Mouse (Mus musculus) CD4-positive, CD25-positive, alpha-beta regulatory T cell, adult 2 months (primary cell): Measurements from ENCODE around the gene Gtf2h1.
"Not testable (repeated sequence)": the region's sequence is repeated elsewhere in the genome, so short reads cannot be mapped to it uniquely, and the experiment has no call there.

Experiments
- DNase-seq: peaks from one replicate; pipeline ENCODE4 v3.0.0-alpha.2; 2012; ENCODE audit warnings: low read depth, low spot score

The Gtf2h1 gene

DNA sequence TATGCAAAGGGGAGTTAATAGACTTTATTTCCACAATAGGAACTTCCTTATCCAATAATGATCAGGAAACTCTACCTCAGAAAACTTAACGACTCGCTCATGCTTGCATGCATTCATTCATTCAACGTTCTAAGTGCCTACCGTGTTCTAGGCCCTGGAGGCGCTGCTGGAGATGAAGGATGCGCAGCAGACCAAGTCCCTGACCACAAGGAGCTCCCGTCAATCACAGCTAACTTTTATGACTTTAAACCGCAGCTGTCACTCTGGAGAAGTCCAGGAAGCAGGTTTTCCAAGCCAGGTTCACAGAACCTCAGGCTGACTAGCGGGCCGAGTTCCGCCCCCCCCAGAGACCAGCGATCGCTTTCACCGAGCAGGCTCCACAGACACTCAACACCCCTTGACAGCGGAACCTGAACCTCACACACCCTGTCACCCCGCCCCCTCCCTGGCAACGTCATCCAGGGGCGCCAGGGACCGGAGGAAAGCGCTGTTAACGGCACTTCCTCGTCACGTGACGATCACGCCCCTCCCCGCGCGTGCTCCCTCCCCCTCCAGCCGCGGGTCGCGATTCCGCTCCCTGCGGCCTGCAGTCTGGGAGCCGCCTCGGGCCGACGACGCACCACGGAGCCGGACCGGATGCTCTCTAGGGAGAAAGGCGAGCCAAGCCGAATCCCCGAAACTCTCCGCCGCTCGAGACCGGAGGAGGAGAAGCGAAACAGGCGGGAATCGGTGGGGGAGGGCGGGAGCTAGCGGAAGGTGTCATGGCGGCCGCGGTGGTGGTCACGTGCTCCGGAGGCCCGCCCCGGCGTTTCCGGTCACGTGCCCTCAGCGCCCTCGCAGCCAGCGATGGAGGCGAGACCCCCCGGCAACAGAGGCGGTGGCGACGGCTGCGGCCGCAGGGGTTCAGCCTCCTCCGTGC, at the start of gene Gtf2h1, which contains the start of gene Hps5:
Gene Gtf2h1 (plus strand): TSS at position 817 of the 919 bp plus-strand sequence.
Gene Hps5 (minus strand): TSS at position 778 of the 919 bp plus-strand sequence.
- peak; percentile 99 for DNase-seq

DNA sequence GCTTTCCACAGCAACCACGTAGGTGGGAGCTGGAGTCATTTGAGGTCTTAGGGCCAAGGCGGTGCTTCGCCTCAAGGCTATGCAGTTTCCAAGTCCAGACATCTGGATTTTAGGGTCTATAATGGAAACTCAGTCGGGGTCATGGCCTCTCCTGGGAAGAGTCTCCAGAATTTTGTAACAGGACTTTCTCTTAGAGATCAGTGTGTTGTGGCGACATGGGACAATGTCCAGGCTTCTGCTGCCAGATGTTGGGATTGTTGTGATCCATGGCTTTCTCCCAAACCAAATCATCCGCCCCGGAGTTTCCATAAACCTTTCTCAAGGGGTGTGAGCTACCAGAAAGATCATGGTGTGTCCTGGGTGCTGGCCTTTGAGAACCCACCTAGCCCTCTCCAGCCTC, 49.5 kb upstream of the Gtf2h1 start:
- no peak for DNase-seq

DNA sequence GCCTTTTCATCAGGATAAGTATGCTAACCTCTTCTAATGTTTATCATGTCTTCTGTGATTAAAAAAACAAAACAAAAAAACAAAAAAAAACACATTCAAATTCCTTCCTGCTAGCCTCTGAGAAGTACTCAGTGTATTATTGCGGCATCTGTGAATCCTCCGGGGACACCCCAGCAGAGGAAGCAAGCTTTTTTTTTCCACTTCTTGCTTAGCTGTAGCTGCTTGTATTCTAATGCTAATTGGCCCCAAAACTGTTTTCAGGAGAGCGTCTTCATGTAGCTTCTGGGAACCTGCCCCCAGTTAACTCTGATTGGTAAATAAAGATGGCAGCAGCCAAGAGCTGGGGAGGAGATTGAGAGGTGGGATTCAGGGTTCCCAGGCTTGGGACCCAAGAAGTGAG, 47.4 kb upstream of the Gtf2h1 start:
- DNase-seq = no peak

DNA sequence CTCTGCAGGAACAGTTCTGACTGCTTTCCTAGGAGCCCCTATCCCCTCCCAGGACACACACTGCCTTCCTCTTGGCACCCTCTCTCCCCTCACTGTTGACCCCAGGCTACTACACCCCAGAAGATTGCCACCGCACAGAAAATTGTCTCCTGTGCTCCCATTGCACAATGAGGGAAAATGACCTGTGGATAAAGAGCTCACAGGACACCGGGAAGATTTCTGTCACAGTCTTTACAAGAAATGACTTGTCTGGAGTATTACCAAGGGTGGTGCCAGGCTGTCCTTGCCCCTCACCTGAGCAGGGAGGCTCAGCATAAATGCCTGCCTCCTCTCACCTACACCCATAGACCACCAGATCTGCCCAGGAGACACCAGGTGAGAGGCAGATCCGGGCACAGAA, 44.4 kb upstream of the Gtf2h1 start, which contains the start of gene Saa2:
Gene Saa2 (plus strand): TSS at position 301 of the 400 bp plus-strand sequence.
- DNase-seq = no peak

DNA sequence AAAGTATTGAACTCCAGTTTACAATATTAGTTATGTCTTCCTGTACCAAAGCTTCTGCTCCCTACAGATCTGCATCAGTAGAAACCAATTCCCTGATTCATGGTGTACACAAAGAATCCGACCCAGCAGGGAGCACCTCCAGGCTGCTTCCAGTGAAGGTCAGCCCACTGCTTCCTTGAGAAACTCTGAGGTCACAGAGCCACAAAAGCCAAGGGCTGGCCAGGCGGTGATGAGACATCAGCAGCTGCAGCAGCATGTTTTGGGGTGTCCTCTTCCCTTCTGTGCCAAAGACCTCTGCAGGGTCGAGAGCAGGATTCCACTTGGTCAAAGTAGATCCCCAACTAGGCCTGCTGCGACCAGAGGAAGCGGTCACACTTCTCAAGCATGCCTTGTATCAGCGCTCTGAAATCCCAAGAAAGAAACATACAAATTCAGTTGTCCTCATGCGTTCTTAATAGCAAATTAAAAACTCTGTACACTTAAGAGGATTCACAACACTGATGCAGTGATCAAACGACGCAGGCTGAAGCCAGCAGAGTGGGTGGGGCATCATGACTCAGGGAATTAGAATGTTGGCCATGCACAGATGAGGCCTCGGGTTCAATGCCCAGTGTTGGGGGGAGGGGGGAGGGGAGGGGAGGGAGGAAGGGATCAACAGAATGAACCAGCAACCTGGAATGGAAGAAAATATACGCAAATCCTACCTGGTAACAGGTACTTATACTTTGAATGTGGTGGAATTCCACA, 34.7 kb upstream of the Gtf2h1 start:
- no peak for DNase-seq

DNA sequence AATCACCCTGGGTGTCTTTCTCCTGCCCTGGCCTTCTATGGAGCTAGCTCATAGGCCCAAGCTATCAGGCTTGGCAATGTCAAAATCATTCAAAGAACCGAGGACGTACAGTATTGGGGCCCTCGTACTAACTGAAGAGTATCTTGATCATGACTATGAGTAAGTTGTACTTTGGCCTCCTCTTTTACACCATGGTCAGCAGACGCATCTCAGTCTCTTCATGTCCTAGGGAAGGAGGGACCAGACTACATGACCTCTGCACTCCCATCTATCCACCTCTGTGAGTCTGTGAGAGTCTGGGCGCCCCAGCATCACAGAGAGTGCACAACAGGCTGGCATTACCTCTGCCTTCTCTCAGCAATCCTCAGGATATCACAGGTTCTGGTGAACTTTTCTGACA, 33.3 kb upstream of the Gtf2h1 start:
- DNase-seq = no peak

DNA sequence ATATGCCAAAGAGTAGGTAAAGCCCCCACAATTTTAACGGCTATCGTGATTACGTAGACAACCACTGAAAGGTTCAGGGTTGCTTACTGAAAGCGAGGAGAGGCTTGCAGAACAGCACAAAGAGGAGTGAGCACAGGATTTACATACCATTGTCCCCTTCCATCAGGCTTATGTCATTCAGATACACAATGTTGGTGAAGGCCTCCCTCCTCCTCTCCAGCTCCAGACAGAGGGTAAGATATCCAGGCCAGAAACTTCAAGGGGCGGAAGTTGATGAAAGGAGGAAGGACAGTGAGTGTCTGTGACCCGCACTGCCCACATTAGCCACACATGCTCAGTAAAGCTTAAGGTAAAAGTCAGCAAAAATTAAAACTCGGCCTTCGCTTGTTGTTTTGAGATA, 31.2 kb upstream of the Gtf2h1 start:
- no peak for DNase-seq

DNA sequence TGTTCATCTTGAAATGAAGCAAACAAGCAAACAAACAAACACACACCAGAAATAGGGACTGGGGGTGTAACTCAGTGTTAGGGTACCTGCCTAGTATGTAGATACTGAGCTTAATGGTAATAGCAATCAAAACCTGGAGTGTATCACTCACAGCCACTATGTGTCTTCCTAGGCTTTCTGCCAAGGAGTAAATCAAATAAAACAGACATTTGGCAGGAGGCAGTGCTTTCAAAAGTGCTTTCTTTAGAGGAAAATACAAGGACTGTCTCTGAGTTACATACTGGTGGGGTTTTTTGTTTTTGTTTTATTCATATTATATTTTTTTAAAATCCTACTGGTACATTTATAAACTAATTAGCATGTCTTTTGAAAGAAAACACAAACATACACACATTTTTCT, 28.5 kb upstream of the Gtf2h1 start:
- no peak for DNase-seq

DNA sequence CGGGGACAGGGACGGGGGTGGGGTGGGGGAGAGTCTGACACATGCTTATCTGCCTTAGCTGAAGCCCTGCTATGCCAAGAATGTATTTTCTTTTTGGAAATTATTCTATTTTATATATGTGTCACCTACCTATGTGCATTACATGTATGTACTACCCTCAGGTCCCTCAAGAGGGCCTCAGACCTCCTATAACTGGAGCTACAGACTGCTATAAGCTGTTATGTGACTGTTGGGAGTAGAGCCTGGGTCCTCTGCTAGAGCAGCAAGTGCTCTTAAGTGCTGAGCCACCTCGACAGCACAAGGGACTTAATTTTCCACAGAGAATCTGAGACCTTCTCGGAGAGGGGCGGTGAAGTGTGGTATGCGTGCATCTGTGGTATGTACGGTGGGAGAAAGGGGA, 27.5 kb upstream of the Gtf2h1 start:
- no peak for DNase-seq

DNA sequence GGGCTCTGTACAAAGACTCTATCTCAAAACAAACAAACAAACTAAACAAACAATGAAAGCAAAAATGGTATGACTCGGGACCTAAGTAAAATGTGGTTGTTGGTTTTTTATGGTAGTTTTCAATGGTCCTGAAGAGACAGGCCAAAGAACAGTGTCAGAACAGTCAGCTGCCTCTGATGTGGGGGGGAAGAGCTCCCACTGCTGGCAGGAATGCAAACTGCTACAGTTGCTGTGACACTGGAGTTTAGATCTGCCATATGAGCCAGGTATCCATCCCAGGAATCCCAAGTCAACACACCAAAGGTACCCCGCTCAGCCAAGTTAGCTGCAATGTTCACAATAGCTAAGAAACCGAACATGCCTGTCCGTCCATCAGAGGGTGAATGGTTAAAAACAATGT, 25.2 kb upstream of the Gtf2h1 start:
- peak; percentile 73 for DNase-seq

DNA sequence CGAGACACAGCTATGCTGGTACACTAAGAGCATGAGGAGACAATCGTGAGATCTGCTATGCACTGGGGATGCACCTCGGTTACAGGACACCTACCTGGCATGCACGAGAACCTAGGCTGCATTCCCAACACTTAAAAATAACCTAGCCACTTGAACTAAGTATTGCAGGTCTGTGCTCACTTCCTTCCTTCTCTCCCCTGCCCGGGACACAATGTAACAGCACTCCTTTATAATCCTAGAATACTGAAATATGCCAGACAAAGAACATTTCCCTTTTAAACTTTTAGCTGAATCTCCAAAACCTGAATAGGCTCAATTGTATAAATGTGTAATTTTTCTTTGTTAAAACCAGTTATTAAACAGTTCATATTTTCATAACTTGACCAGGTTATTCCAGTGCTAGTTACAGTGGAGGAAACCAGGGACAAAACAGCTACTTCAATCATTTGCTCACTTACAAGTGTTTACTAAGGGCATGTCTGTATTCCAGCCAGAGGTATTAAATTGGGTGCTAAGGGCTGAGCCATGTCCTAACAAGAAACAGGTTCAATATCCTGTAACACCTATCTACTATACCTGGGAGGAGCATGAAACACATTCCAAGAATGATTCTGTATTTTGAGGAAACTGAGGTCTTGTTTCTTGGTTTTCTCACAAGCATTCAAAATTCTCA, 6.6 kb upstream of the Gtf2h1 start:
- no peak for DNase-seq

DNA sequence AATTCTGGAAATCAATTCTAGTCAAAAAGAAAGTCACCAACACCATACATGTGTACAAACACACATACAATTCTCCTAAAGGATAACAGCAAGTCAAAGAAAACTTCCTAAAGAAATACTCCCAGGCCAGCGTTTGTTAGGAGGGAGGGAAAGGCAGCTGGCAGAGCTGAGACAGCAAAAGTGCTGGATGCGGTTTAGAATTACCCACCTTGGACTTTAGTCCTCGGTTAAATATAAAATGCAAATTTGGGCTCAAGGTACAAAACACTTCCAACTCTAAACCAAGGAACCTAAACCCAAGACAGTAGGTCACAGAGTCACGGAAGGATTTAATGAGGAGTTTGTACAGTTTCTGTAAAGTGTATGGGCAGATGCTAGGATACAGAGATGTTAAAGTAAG, 2.0 kb upstream of the Gtf2h1 start:
- DNase-seq = no peak

DNA sequence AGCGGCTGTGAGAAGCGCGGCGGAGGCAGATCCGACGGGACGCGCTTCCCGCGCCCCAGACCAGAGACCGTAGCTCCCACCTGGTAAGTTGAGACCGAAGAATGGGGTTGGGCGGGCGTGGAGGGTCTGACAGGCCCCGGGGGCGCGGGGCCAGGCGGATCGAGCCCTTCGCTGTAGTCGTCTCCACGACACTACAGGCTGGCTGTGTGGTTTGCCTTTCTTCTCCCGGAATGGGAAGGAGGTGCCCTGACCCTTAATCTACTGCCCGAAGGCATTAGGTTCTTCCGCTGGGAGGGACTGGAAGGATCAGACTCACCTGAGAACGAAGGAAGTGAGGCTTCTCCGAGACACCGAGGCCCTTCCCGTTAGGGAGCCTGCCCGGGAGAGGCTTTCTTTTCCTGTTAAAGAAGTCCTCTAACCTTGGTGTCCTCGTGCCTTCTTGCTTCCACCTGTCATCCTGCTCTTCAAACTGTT, 340 bp downstream of the Gtf2h1 start:
- no peak for DNase-seq

DNA sequence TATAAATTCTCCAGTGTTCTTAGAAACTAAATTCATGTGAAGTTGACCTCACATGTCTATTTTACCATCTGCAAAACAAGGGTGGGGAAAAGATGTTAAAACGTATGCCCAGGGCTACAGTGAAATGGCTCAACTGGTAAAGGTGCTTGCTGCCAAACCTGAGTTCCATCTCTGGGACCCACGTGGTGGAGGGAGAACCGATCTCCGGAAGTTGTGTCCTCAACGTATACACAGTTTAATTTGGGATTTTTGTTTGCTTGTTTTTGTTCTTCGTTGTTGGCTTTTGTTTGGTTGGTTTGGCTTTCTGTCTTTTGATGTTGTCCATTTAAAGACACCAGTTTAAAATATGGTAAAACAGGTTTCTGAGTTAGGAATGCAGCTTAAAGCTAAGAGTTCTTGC, 876 bp downstream of the Gtf2h1 start:
- no peak for DNase-seq

DNA sequence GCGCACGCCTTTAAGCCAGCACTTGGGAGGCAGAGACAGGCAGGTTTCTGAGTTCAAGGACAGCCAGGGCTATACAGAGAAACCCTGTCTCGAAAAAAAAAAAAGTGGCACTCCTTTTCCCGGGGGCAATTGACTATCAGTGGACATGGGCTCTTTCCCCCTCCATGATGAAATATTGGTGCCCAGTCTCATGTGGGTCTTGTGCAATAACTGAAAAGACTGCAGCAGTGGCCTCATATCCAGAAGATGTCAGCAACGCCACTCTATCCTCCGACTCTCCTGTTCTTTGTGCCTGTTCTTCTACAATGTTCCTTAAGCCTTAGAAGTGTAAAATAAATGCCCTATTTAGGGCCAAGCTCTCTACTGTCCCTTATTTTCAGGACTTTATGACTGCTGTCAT, 14.4 kb downstream of the Gtf2h1 start:
- no peak for DNase-seq

DNA sequence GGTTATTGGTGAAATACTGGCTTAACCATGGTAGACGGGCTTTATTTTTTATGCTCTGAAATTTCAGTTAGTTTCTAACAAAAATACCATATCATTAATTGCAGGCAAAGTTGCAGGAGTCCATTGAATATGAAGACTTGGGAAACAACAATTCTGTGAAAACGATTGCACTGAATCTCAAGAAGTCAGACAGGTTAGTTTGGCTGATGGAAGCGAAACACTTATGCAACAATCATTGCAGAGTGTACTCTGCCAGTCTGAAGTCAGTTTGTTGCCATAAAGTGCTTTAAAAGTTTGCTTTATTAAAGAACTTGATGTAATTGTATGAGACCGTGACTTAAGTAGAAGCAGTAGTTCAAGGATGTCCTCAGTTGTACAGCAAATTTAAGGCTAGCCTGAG, 18.1 kb downstream of the Gtf2h1 start:
- no peak for DNase-seq

DNA sequence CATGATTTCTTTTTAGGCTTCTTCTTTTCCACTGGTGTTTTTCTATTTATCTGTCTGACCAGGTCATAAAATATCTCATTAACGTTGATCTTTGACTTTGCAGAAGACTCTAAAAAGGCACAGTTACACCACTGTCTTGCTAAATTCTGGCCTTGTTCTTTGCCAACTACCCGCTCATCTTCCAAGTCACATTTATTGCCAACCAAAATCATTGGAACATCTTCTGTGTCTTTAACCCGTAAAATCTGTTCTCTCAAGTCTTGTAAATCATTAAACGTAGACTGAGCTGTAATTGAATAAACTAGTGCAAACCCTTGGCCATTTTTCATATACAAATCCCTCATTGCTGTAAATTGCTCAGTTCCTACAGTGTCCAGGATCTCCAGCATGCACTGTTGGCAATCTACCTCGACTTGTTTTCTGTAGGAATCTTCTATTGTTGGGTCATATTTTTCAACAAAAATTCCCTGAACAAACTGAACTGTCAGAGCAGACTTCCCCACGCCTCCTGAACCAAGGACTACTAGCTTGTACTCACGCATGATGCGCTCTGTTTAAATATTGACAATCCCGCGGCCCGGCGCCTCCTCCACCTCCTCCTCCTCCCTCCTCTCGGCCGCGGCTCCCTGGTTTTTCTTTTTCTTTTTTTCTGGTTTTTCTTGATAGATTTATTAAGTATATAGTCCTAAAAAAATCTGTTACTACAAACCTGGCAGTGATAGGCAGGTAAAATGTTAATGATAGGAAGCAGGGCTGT, 25.2 kb downstream of the Gtf2h1 start:
- not testable (repeated sequence) for DNase-seq

DNA sequence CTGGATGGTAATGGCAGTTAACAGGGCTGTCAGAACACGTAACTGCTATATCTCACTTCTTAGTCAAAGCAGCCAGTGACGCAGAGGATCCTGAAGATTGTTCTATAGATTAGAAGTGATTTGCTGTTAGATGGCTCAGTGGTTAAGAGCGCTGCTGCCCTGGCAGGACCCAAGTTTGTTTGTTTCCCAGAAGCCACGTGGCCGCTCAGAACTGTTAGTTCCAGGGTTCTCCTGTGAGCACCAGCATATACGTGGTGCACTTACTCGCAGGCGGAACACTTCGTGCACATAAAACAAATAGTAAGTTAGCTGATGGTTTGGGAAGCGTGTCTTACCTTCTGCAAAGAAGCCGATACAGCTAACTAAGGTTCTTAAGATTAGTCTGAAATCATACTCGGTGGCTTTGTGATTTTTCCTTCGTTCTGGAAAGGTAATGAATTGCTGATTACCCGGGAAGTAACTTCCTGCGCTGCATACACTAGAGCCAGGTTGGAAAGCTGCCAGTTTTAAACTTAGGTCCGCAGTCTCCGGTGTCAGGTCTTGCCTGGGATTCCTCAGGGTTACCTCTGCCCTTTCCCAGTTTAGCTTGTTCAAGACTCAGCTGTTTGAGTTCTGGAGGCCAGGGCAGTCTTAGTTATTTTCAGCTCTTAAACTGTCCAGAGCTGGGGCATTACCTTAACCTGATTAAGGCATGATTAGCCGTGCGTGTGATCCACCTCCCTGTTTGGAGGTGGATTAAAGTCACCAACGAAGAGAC, 31.3 kb downstream of the Gtf2h1 start:
- no peak for DNase-seq

DNA sequence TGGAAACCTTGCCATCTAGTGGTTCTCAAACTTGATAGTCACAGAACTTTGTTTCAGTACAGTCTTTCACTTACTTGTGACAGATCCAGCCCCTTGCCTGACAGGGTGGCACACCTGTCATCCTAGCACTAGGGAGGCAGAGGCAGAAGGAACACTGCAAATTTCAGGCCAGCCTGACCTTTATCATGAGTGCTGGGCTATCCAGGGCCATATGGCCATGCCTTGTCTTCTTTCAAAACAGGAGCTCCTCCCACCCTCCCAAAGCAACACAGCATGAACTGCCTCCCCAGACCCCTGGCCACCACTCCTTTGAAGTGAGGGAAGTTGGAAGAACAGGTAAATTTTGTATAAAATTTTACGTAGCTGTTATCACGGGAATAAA, 31.9 kb downstream of the Gtf2h1 start:
- no peak for DNase-seq

DNA sequence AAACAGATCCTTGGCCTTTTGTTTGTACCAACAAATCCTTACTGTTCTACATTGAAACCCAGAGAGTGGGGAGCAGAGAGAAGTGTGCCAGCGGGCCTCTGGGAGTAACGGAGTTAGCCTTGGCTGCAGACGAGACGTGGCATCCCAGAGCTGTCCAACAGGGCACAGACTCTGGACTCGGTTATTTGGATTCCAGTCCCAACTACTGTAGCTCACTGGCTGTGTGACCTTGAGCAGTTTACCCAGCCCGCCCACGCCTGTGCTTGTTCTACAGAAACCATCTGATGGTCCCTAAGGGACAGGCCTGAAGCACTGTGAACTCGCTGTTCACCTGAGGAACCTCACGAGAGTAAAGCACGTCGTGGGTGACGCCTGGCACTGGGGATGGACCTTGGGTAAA, 34.0 kb downstream of the Gtf2h1 start:
- DNase-seq = no peak
